Mouse (Mus musculus) granulocyte monocyte progenitor cell, adult 5-6 weeks (primary cell): ENCODE measurements around the gene Arid1b. TPM values are rescaled to one million over a fixed set of nuclear protein-coding genes. Genes with fewer than 3 reads are reported as not detected.

ENCODE experiments used
- ATAC-seq: replicated peaks from 2 replicates; pipeline ENCODE4 v1.8.0; 2016; ENCODE audit warnings: mild to moderate bottlenecking, moderate TSS enrichment, inconsistent platforms; ENCODE audit not compliant: poor library complexity, severe bottlenecking
- total RNA-seq, 2 experiments: library from RNA; stranded (forward) in 1 of 2; stranded (reverse) in 1 of 2; fragments of 200-712, 200-1000 nt in 1 of 2; fragments of >200 nt in 1 of 2; fragmentation: Nextera tagmentation in 1 of 2; gene quantifications; 2 replicates each; pipeline ENCODE4 v1.2.3; 2014 to 2017

Gene Arid1b
- total RNA-seq, 2 experiments from 2014 or later: 29.4 to 39.2 TPM

GRCm38 (mm10) chr17:4994813-4995560 is 855 bp downstream of the Arid1b start:
- ATAC-seq: peak; percentile 33

GRCm38 (mm10) chr17:4995561-4996051 is 1.5 kb downstream of the Arid1b start:
- peak; percentile 6; the same call in 1 of the 2 replicates for ATAC-seq

- 0 out of 2 replicates have a peak, but pooled peaks have one; percentile 7 for ATAC-seq
Measured at GRCm38 (mm10) chr17:4996121-4996813, 2.1 kb downstream of the Arid1b start.

- 0 out of 2 replicates have a peak, but pooled peaks have one; percentile 6 for ATAC-seq
Measured at GRCm38 (mm10) chr17:4996814-4997549, 2.9 kb downstream of the Arid1b start.

- ATAC-seq: no peak
Measured at GRCm38 (mm10) chr17:4997968-4998367, 3.8 kb downstream of the Arid1b start.

- ATAC-seq: no peak
Measured at GRCm38 (mm10) chr17:4999256-4999655, 5.1 kb downstream of the Arid1b start.

GRCm38 (mm10) chr17:5000001-5000400 is 5.9 kb downstream of the Arid1b start:
- ATAC-seq: no peak

GRCm38 (mm10) chr17:5000871-5001270 is 6.7 kb downstream of the Arid1b start:
- ATAC-seq: no peak

- ATAC-seq: peak; percentile 26
Measured at GRCm38 (mm10) chr17:5001531-5002131, 7.5 kb downstream of the Arid1b start.

- ATAC-seq: no peak
Measured at GRCm38 (mm10) chr17:5002937-5003508, 8.9 kb downstream of the Arid1b start.

- peak; percentile 23 for ATAC-seq
Measured at GRCm38 (mm10) chr17:5004266-5004665, 10.1 kb downstream of the Arid1b start.

- ATAC-seq: 0 out of 2 replicates have a peak, but pooled peaks have one; percentile 16
Measured at GRCm38 (mm10) chr17:5004706-5005105, 10.6 kb downstream of the Arid1b start.

- ATAC-seq: no peak
Measured at GRCm38 (mm10) chr17:5005285-5005684, 11.2 kb downstream of the Arid1b start.

- ATAC-seq: peak; percentile 9; the same call in 1 of the 2 replicates
Measured at GRCm38 (mm10) chr17:5007156-5007658, 13.1 kb downstream of the Arid1b start.

- ATAC-seq: no peak
Measured at GRCm38 (mm10) chr17:5008236-5008635, 14.1 kb downstream of the Arid1b start.

GRCm38 (mm10) chr17:5008761-5009160 is 14.6 kb downstream of the Arid1b start:
- ATAC-seq: no peak

GRCm38 (mm10) chr17:5009526-5010260 is 15.6 kb downstream of the Arid1b start:
- no peak for ATAC-seq

- no peak for ATAC-seq
Measured at GRCm38 (mm10) chr17:5010781-5011180, 16.6 kb downstream of the Arid1b start.

GRCm38 (mm10) chr17:5012091-5012490 is 18.0 kb downstream of the Arid1b start:
- ATAC-seq: no peak
